Mouse (Mus musculus): ENCODE results near the gene Rangap1. TPM values are rescaled to one million over a fixed set of nuclear protein-coding genes. Genes with fewer than 3 reads are reported as not detected.

Gene Rangap1
- polyA plus RNA-seq, 1 experiment from 2014 or later: 17.9 TPM

GRCm38 (mm10) chr15:81764573-81764972, 19.2 kb upstream of the Rangap1 start:
- Histone ChIP-seq H3K9ac (replicated peaks; ENCODE audit: low read depth) (no peak overlapping the region), H3K36me3 (ENCODE audit: insufficient read depth, low read length) (no peaks in the 10 kb centered on the region), H3K9me3 (ENCODE audit: low read length) (no peaks in the 10 kb centered on the region), H3K4me1 (ENCODE audit: insufficient read depth, low read depth, low read length) (no peaks in the 10 kb centered on the region; the same call in 1 of the 2 replicates), H3K27ac (ENCODE audit: low read length) (no peak overlapping the region), H3K4me2 (replicated peaks; ENCODE audit: low read depth, low read length) (no peak overlapping the region), H3K27me3 (replicated peaks; ENCODE audit: insufficient read depth, low read length) (no peaks in the 10 kb centered on the region), H3K4me3 (ENCODE audit: low read depth, low read length) (no peak overlapping the region)
- no peak for DNase-seq (ENCODE audit: low spot score)
- WGBS: 88% methylated on average over 6 of the region's 6 CpGs
- no peak for TF ChIP-seq EP300 (IDR thresholded peaks at IDR 0.05)
- TF ChIP-seq CTCF (IDR thresholded peaks at IDR 0.05): no peak
- no peak for ATAC-seq

DNA sequence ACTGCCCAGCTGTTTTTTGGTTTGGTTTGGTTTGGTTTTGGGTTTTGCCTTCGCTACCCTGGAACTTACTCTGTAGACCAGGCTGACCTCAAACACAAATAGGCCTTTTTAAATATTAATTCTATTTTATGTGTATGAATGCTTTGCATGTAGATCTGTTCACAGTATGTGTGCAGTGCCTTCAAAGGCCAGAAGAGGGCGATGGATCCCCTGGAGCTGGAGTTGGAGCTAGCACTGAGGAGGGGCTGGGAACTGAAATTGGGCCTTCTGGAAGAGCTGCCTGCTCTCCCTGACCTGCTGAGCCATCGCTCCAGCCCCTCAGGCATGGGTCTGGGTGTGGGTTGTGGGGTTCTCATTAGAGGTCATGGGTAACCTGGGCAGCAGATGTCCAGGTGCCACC, 16.6 kb upstream of the Rangap1 start:
- no peak overlapping the region for H3K4me2 ChIP-seq (replicated peaks; ENCODE audit: low read depth, low read length)
- no peaks in the 10 kb centered on the region; the same call in 1 of the 2 replicates for H3K4me1 ChIP-seq (ENCODE audit: insufficient read depth, low read depth, low read length)
- WGBS: 84% methylated on average over 3 of the region's 3 CpGs
- H3K27ac ChIP-seq (ENCODE audit: low read length): no peak overlapping the region
- no peaks in the 10 kb centered on the region for H3K36me3 ChIP-seq (ENCODE audit: insufficient read depth, low read length)
- peak; percentile 26; the same call in 1 of the 2 replicates for TF ChIP-seq CTCF (IDR thresholded peaks at IDR 0.05)
- TF ChIP-seq EP300 (IDR thresholded peaks at IDR 0.05): no peak
- no peak for DNase-seq (ENCODE audit: low spot score)
- no peak overlapping the region for H3K9ac ChIP-seq (replicated peaks; ENCODE audit: low read depth)
- no peaks in the 10 kb centered on the region for H3K27me3 ChIP-seq (replicated peaks; ENCODE audit: insufficient read depth, low read length)
- no peak for ATAC-seq
- H3K4me3 ChIP-seq (ENCODE audit: low read depth, low read length): no peak overlapping the region
- no peaks in the 10 kb centered on the region for H3K9me3 ChIP-seq (ENCODE audit: low read length)

- DNase-seq (ENCODE audit: low spot score): peak; percentile 20
- no peaks in the 10 kb centered on the region for H3K36me3 ChIP-seq (ENCODE audit: insufficient read depth, low read length)
- H3K27ac ChIP-seq (ENCODE audit: low read length): no peak overlapping the region
- H3K4me2 ChIP-seq (replicated peaks; ENCODE audit: low read depth, low read length): no peak overlapping the region
- H3K9ac ChIP-seq (replicated peaks; ENCODE audit: low read depth): no peak overlapping the region
- no peak for ATAC-seq
- no peaks in the 10 kb centered on the region; the same call in 1 of the 2 replicates for H3K4me1 ChIP-seq (ENCODE audit: insufficient read depth, low read depth, low read length)
- no peak overlapping the region for H3K4me3 ChIP-seq (ENCODE audit: low read depth, low read length)
- no peaks in the 10 kb centered on the region for H3K27me3 ChIP-seq (replicated peaks; ENCODE audit: insufficient read depth, low read length)
- 87% methylated on average over 7 of the region's 7 CpGs for WGBS
- TF ChIP-seq EP300 (IDR thresholded peaks at IDR 0.05) (no peak), CTCF (IDR thresholded peaks at IDR 0.05) (no peak)
- no peaks in the 10 kb centered on the region for H3K9me3 ChIP-seq (ENCODE audit: low read length)
Measured at GRCm38 (mm10) chr15:81761381-81761780, 16.1 kb upstream of the Rangap1 start.

- DNase-seq (ENCODE audit: low spot score): no peak
Measured at GRCm38 (mm10) chr15:81760361-81761079, 15.2 kb upstream of the Rangap1 start.

GRCm38 (mm10) chr15:81759542-81759941, 14.2 kb upstream of the Rangap1 start:
- WGBS: 91% methylated on average over 3 of the region's 3 CpGs
- H3K27ac ChIP-seq (ENCODE audit: low read length): no peak overlapping the region
- H3K9me3 ChIP-seq (ENCODE audit: low read length): no peaks in the 10 kb centered on the region
- H3K27me3 ChIP-seq (replicated peaks; ENCODE audit: insufficient read depth, low read length): no peaks in the 10 kb centered on the region
- no peaks in the 10 kb centered on the region for H3K36me3 ChIP-seq (ENCODE audit: insufficient read depth, low read length)
- H3K4me3 ChIP-seq (ENCODE audit: low read depth, low read length): no peak overlapping the region
- TF ChIP-seq CTCF (IDR thresholded peaks at IDR 0.05) (no peak), EP300 (IDR thresholded peaks at IDR 0.05) (no peak)
- no peaks in the 10 kb centered on the region; the same call in 1 of the 2 replicates for H3K4me1 ChIP-seq (ENCODE audit: insufficient read depth, low read depth, low read length)
- ATAC-seq (no peak), DNase-seq (ENCODE audit: low spot score) (no peak)
- no peak overlapping the region for H3K9ac ChIP-seq (replicated peaks; ENCODE audit: low read depth)
- H3K4me2 ChIP-seq (replicated peaks; ENCODE audit: low read depth, low read length): no peak overlapping the region

More at GRCm38 (mm10) chr15:81760361-81761079, 15.2 kb upstream of the Rangap1 start:
- no peak overlapping the region for H3K9ac ChIP-seq (replicated peaks; ENCODE audit: low read depth)
- ATAC-seq: no peak
- WGBS: 90% methylated on average over 5 of the region's 5 CpGs
- no peaks in the 10 kb centered on the region for H3K9me3 ChIP-seq (ENCODE audit: low read length)
- H3K27me3 ChIP-seq (replicated peaks; ENCODE audit: insufficient read depth, low read length): no peaks in the 10 kb centered on the region
- H3K4me3 ChIP-seq (ENCODE audit: low read depth, low read length): no peak overlapping the region
- H3K4me2 ChIP-seq (replicated peaks; ENCODE audit: low read depth, low read length): no peak overlapping the region
- TF ChIP-seq EP300 (IDR thresholded peaks at IDR 0.05) (no peak), CTCF (IDR thresholded peaks at IDR 0.05) (no peak)
- no peaks in the 10 kb centered on the region for H3K36me3 ChIP-seq (ENCODE audit: insufficient read depth, low read length)
- no peaks in the 10 kb centered on the region; the same call in 1 of the 2 replicates for H3K4me1 ChIP-seq (ENCODE audit: insufficient read depth, low read depth, low read length)
- H3K27ac ChIP-seq (ENCODE audit: low read length): no peak overlapping the region

DNA sequence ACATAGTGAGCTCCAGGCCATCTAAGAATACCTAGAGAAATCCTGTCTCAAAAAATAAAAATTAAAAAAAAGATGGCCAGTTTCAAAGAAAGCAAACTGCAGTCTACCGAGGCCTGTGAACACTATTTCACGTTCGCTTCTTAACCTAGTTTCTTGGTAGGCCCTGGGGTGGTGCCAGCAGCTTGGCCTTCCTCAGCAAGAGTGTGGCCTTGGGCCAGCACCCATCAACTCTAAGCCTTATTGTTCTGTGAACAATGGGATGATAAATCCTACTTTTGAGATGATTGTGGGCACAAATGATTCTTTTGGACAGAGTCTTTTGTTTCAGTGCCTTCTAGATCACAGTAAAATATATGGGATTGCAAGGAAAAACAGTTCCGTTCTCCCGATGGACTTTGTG, 13.4 kb upstream of the Rangap1 start:
- Histone ChIP-seq H3K4me2 (replicated peaks; ENCODE audit: low read depth, low read length) (no peak overlapping the region), H3K9me3 (ENCODE audit: low read length) (no peaks in the 10 kb centered on the region), H3K27me3 (replicated peaks; ENCODE audit: insufficient read depth, low read length) (no peaks in the 10 kb centered on the region), H3K4me1 (ENCODE audit: insufficient read depth, low read depth, low read length) (no peaks in the 10 kb centered on the region; the same call in 1 of the 2 replicates), H3K36me3 (ENCODE audit: insufficient read depth, low read length) (no peaks in the 10 kb centered on the region), H3K27ac (ENCODE audit: low read length) (no peak overlapping the region), H3K4me3 (ENCODE audit: low read depth, low read length) (no peak overlapping the region), H3K9ac (replicated peaks; ENCODE audit: low read depth) (no peak overlapping the region)
- WGBS: 69% methylated on average over 5 of the region's 5 CpGs
- TF ChIP-seq CTCF (IDR thresholded peaks at IDR 0.05): no peak
- TF ChIP-seq EP300 (IDR thresholded peaks at IDR 0.05): no peak
- ATAC-seq (no peak), DNase-seq (ENCODE audit: low spot score) (no peak)

Data from lung, postnatal 0 days (tissue).